25 mouse cellular contexts compared by ENCODE assay signal in genomic region chrX:7256022-7256421, GRCm38 (mm10).
A peak's percentile ranks its signal among the peaks of the same experiment; 100 is the strongest.
DNase-seq lines count a peak whose midpoint lies in the region; ATAC-seq and TF ChIP-seq lines count a peak whose summit lies in the region.
"Had no signal": no experiment of that assay in that cellular context is flagged by ENCODE, and none has a peak within 500 bp of the region (broad histone marks: within the 10 kb centered on the region; RNA-seq: fewer than 3 reads in every experiment).

No protein-coding gene starts in this region.

- 37% methylated on average over 3 of the region's 3 CpGs for WGBS in heart, embryonic 13.5 days
- 33% methylated on average over 3 of the region's 3 CpGs for WGBS in heart, adult 2 months
- 69% methylated on average over 3 of the region's 3 CpGs for WGBS in intestine, embryonic 16.5 days

- H3K9ac ChIP-seq in heart, embryonic 13.5 days, result no peak overlapping the region
- H3K9ac ChIP-seq in heart, adult 2 months (ENCODE audit: low read depth, low read length), result no peak overlapping the region
- H3K9ac ChIP-seq in intestine, embryonic 16.5 days (ENCODE audit: low read depth, low read length), result no peak overlapping the region
- H3K9ac ChIP-seq: embryonic facial prominence, embryonic 13.5 days; forebrain, embryonic 12.5 days; hindbrain, embryonic 15.5 days; limb, embryonic 13.5 days; midbrain, embryonic 13.5 days had no signal

- no peak for ATAC-seq in heart, embryonic 13.5 days (ENCODE audit: extremely low read depth, insufficient number of reproducible peaks, low FRiP score, low TSS enrichment)
- ATAC-seq in intestine, embryonic 16.5 days, result no peak
- ATAC-seq: inflammation-experienced regulatory T-cells, adult 6 months; midbrain, embryonic 13.5 days had no signal

- no peaks in the 10 kb centered on the region for H3K36me3 ChIP-seq in heart, embryonic 13.5 days
- H3K36me3 ChIP-seq in heart, adult 2 months (ENCODE audit: control insufficient read depth, insufficient read depth, low read length), result no peaks in the 10 kb centered on the region
- no peaks in the 10 kb centered on the region for H3K36me3 ChIP-seq in intestine, embryonic 16.5 days (ENCODE audit: control insufficient read depth, insufficient read depth, low read length)
- H3K36me3 ChIP-seq: embryonic facial prominence, embryonic 13.5 days; forebrain, embryonic 12.5 days; hindbrain, embryonic 15.5 days; limb, embryonic 13.5 days; midbrain, embryonic 13.5 days had no signal

- no peaks in the 10 kb centered on the region for H3K27me3 ChIP-seq in heart, embryonic 13.5 days (replicated peaks)
- H3K27me3 ChIP-seq in heart, adult 2 months (ENCODE audit: control insufficient read depth, insufficient read depth, low read length), result no peaks in the 10 kb centered on the region
- H3K27me3 ChIP-seq in intestine, embryonic 16.5 days (replicated peaks; ENCODE audit: control insufficient read depth, insufficient read depth, low read length), result no peaks in the 10 kb centered on the region
- H3K27me3 ChIP-seq: embryonic facial prominence, embryonic 13.5 days; forebrain, embryonic 12.5 days; hindbrain, embryonic 15.5 days; limb, embryonic 13.5 days; midbrain, embryonic 13.5 days had no signal

- peak overlapping the region; percentile 50; the same call in 1 of the 2 replicates for H3K27ac ChIP-seq in heart, embryonic 13.5 days (replicated peaks)
- H3K27ac ChIP-seq in heart, adult 2 months, result no peak overlapping the region
- no peak overlapping the region for H3K27ac ChIP-seq in intestine, embryonic 16.5 days (ENCODE audit: low read length)
- H3K27ac ChIP-seq: embryonic facial prominence, embryonic 13.5 days; forebrain, embryonic 12.5 days; gastrocnemius, adult 2 months; hindbrain, embryonic 15.5 days; layer of hippocampus, adult 2 months; limb, embryonic 13.5 days; macrophage; midbrain, embryonic 13.5 days had no signal

- no peak for DNase-seq in heart, adult 2 months
- DNase-seq in lung, postnatal 10 days, result peak; percentile 4
- DNase-seq in lung, adult 18-20 months, result no peak
- DNase-seq in NIH3T3 (ENCODE audit: low read depth), result peak; percentile 60
- DNase-seq in adrenal gland, adult 18-20 months (ENCODE audit: low spot score in 2 of 2), result no peak
- DNase-seq: adrenal gland, adult 2 months; adrenal gland, postnatal 36 days; cerebellum, adult 8-10 months; embryo, embryonic 11 days; gastrocnemius, adult 2 months; kidney, adult 18-20 months; kidney, postnatal 36 days; thymus, postnatal 4 days had no signal

- no peak for TF ChIP-seq CTCF in heart, adult 2 months (IDR thresholded peaks at IDR 0.05)

- intact Hi-C loops in heart, adult 2 months (cut with DNase I), result no loop called here

- H3K4me1 ChIP-seq in heart, embryonic 13.5 days, result peaks cover 11% of the 10 kb centered on the region
- no peaks in the 10 kb centered on the region; the same call in 1 of the 2 replicates for H3K4me1 ChIP-seq in heart, adult 2 months (ENCODE audit: control insufficient read depth, insufficient read depth, low read length)
- no peaks in the 10 kb centered on the region for H3K4me1 ChIP-seq in intestine, embryonic 16.5 days (ENCODE audit: control insufficient read depth, insufficient read depth, low read length)
- H3K4me1 ChIP-seq: forebrain, embryonic 12.5 days; hindbrain, embryonic 15.5 days; midbrain, embryonic 13.5 days had no signal

- no peak overlapping the region for H3K4me3 ChIP-seq in heart, embryonic 13.5 days
- no peak overlapping the region for H3K4me3 ChIP-seq in heart, adult 2 months
- no peak overlapping the region for H3K4me3 ChIP-seq in intestine, embryonic 16.5 days (ENCODE audit: low read length)
- H3K4me3 ChIP-seq: embryonic facial prominence, embryonic 13.5 days; forebrain, embryonic 12.5 days; gastrocnemius, adult 2 months; hindbrain, embryonic 15.5 days; layer of hippocampus, adult 2 months; limb, embryonic 13.5 days; midbrain, embryonic 13.5 days had no signal

- no peak for TF ChIP-seq EP300 in heart, adult 2 months (IDR thresholded peaks at IDR 0.05; ENCODE audit: insufficient read depth, low read depth, low read length)

- H3K79me2 ChIP-seq in heart, adult 2 months (replicated peaks; ENCODE audit: control insufficient read depth, insufficient read depth, low read length), result no peaks in the 10 kb centered on the region

- TF ChIP-seq POLR2A in heart, adult 2 months (IDR thresholded peaks at IDR 0.05; ENCODE audit: insufficient read depth, low read depth, low read length), result no peak

- H3K9me3 ChIP-seq in heart, embryonic 13.5 days, result no peaks in the 10 kb centered on the region
- H3K9me3 ChIP-seq in intestine, embryonic 16.5 days (ENCODE audit: control insufficient read depth, low read length), result no peaks in the 10 kb centered on the region
- H3K9me3 ChIP-seq: embryonic facial prominence, embryonic 13.5 days; forebrain, embryonic 12.5 days; G1E; hindbrain, embryonic 15.5 days; limb, embryonic 13.5 days; midbrain, embryonic 13.5 days had no signal

- no peak overlapping the region for H3K4me2 ChIP-seq in heart, embryonic 13.5 days
- no peak overlapping the region for H3K4me2 ChIP-seq in intestine, embryonic 16.5 days (ENCODE audit: low read depth, low read length)
- H3K4me2 ChIP-seq: embryonic facial prominence, embryonic 13.5 days; forebrain, embryonic 12.5 days; hindbrain, embryonic 15.5 days; limb, embryonic 13.5 days; liver, embryonic 11.5 days; midbrain, embryonic 13.5 days had no signal

Comparison
In these comparisons a context has a peak if more than half of its experiments do, and no peak if none do; other contexts are left out.
1. DNase-seq: peak in lung, postnatal 10 days (single experiment) and NIH3T3 (single experiment); none in heart, adult 2 months (0 of 2), lung, adult 18-20 months (0 of 2) and adrenal gland, adult 18-20 months (0 of 2).